26 mouse cellular contexts compared by ENCODE assay signal in genomic region chr19:21107275-21107674, GRCm38 (mm10).
DNase-seq lines count a peak whose midpoint lies in the region; ATAC-seq and TF ChIP-seq lines count a peak whose summit lies in the region.
"Had no signal": no experiment of that assay in that cellular context is flagged by ENCODE, and none has a peak within 500 bp of the region (broad histone marks: within the 10 kb centered on the region; RNA-seq: fewer than 3 reads in every experiment).

No protein-coding gene starts in this region.

- H3K4me2 ChIP-seq in kidney, embryonic 15.5 days = no peak overlapping the region
- H3K4me2 ChIP-seq in liver, postnatal 0 days (ENCODE audit: low read depth, low read length) = peak overlapping the region; percentile 53
- H3K4me2 ChIP-seq in liver, embryonic 12.5 days = no peak overlapping the region
- peak overlapping the region; percentile 19; the same call in 1 of the 2 replicates for H3K4me2 ChIP-seq in stomach, embryonic 15.5 days
- H3K4me2 ChIP-seq: embryonic facial prominence, embryonic 12.5 days; forebrain, embryonic 15.5 days; heart, embryonic 15.5 days; limb, embryonic 12.5 days; neural tube, embryonic 15.5 days had no signal

- no peak for TF ChIP-seq CTCF in liver, postnatal 0 days (IDR thresholded peaks at IDR 0.05; ENCODE audit: low read depth)

- no peaks in the 10 kb centered on the region for H3K36me3 ChIP-seq in kidney, embryonic 15.5 days
- H3K36me3 ChIP-seq in liver, postnatal 0 days (replicated peaks; ENCODE audit: insufficient read depth, low read length) = no peaks in the 10 kb centered on the region
- H3K36me3 ChIP-seq in liver, embryonic 12.5 days = no peaks in the 10 kb centered on the region
- no peaks in the 10 kb centered on the region for H3K36me3 ChIP-seq in stomach, embryonic 15.5 days
- H3K36me3 ChIP-seq: embryonic facial prominence, embryonic 12.5 days; forebrain, embryonic 15.5 days; heart, embryonic 10.5 days; heart, embryonic 15.5 days; limb, embryonic 12.5 days; liver, embryonic 13.5 days; neural tube, embryonic 15.5 days had no signal

- H3K9me3 ChIP-seq in kidney, embryonic 15.5 days (replicated peaks) = no peaks in the 10 kb centered on the region
- H3K9me3 ChIP-seq in liver, postnatal 0 days (ENCODE audit: low read length) = no peaks in the 10 kb centered on the region
- no peaks in the 10 kb centered on the region for H3K9me3 ChIP-seq in liver, embryonic 12.5 days (replicated peaks)
- no peaks in the 10 kb centered on the region for H3K9me3 ChIP-seq in stomach, embryonic 15.5 days
- H3K9me3 ChIP-seq: embryonic facial prominence, embryonic 12.5 days; forebrain, embryonic 15.5 days; heart, embryonic 10.5 days; heart, embryonic 15.5 days; limb, embryonic 12.5 days; liver, embryonic 13.5 days; neural tube, embryonic 15.5 days had no signal

- no peak for DNase-seq in kidney, postnatal 25 days
- DNase-seq in liver, postnatal 0 days = no peak
- DNase-seq in ovary, postnatal 36 days (ENCODE audit: low spot score) = no peak
- DNase-seq: cerebellum, adult 11 months; cerebellum, adult 9-11 months; embryo, embryonic 11 days; gastrocnemius, postnatal 25 days; heart, adult 11 months; liver, embryonic 13.5 days; lung, postnatal 10 days; midbrain, embryonic 14.5 days; thymus, postnatal 14 days had no signal

- H3K27me3 ChIP-seq in kidney, embryonic 15.5 days = no peaks in the 10 kb centered on the region
- H3K27me3 ChIP-seq in liver, postnatal 0 days (ENCODE audit: insufficient read depth, low read length) = no peaks in the 10 kb centered on the region
- H3K27me3 ChIP-seq in liver, embryonic 12.5 days (replicated peaks) = no peaks in the 10 kb centered on the region
- H3K27me3 ChIP-seq in stomach, embryonic 15.5 days (replicated peaks) = no peaks in the 10 kb centered on the region
- H3K27me3 ChIP-seq: embryonic facial prominence, embryonic 12.5 days; forebrain, embryonic 15.5 days; heart, embryonic 15.5 days; limb, embryonic 12.5 days; liver, embryonic 13.5 days; neural tube, embryonic 15.5 days; Patski had no signal

- H3K9ac ChIP-seq in kidney, embryonic 15.5 days = no peak overlapping the region
- H3K9ac ChIP-seq in liver, postnatal 0 days (replicated peaks) = no peak overlapping the region
- no peak overlapping the region for H3K9ac ChIP-seq in liver, embryonic 12.5 days
- H3K9ac ChIP-seq in stomach, embryonic 15.5 days = no peak overlapping the region
- H3K9ac ChIP-seq: embryonic facial prominence, embryonic 12.5 days; forebrain, embryonic 15.5 days; heart, embryonic 15.5 days; limb, embryonic 12.5 days; liver, embryonic 13.5 days; neural tube, embryonic 15.5 days had no signal

- 54% methylated on average over 4 of the region's 4 CpGs for WGBS in kidney, embryonic 15.5 days
- WGBS in liver, postnatal 0 days (ENCODE audit: insufficient replicate concordance) = 54% methylated on average over 4 of the region's 4 CpGs
- 68% methylated on average over 4 of the region's 4 CpGs for WGBS in liver, embryonic 12.5 days (ENCODE audit: insufficient replicate concordance)
- 44% methylated on average over 4 of the region's 4 CpGs for WGBS in stomach, embryonic 15.5 days

- 0 out of 2 replicates have a peak overlapping the region, but pooled peaks have one; percentile 38 for H3K27ac ChIP-seq in kidney, embryonic 15.5 days
- H3K27ac ChIP-seq in liver, postnatal 0 days (ENCODE audit: low read depth) = no peak overlapping the region; the same call in 1 of the 2 replicates
- H3K27ac ChIP-seq in liver, embryonic 12.5 days = no peak overlapping the region
- 0 out of 2 replicates have a peak overlapping the region, but pooled peaks have one; percentile 26 for H3K27ac ChIP-seq in stomach, embryonic 15.5 days
- H3K27ac ChIP-seq: embryonic facial prominence, embryonic 12.5 days; forebrain, embryonic 15.5 days; heart, embryonic 10.5 days; heart, embryonic 15.5 days; layer of hippocampus, adult 2 months; left cerebral cortex, adult 2 months; liver, embryonic 13.5 days; neural tube, embryonic 15.5 days had no signal

- ATAC-seq in kidney, embryonic 15.5 days (replicated peaks; ENCODE audit: low FRiP score) = 0 out of 2 replicates have a peak, but pooled peaks have one; percentile 22
- no peak; the same call in 1 of the 2 replicates for ATAC-seq in liver, postnatal 0 days
- no peak for ATAC-seq in liver, embryonic 12.5 days
- no peak for ATAC-seq in stomach, embryonic 15.5 days (ENCODE audit: insufficient read depth, low FRiP score, low read depth)
- no peak for ATAC-seq in cerebellum, adult (ENCODE audit: insufficient number of reproducible peaks, low FRiP score, low TSS enrichment)
- ATAC-seq: forebrain, embryonic 15.5 days; hindbrain, embryonic 16.5 days had no signal

- no peak for TF ChIP-seq EP300 in liver, postnatal 0 days (IDR thresholded peaks at IDR 0.05; ENCODE audit: low read depth)

- no peak overlapping the region for H3K4me3 ChIP-seq in kidney, embryonic 15.5 days (replicated peaks)
- no peak overlapping the region for H3K4me3 ChIP-seq in liver, postnatal 0 days (ENCODE audit: low read depth, low read length)
- H3K4me3 ChIP-seq in liver, embryonic 12.5 days = no peak overlapping the region
- no peak overlapping the region for H3K4me3 ChIP-seq in stomach, embryonic 15.5 days (replicated peaks)
- H3K4me3 ChIP-seq: embryonic facial prominence, embryonic 12.5 days; forebrain, embryonic 15.5 days; heart, embryonic 10.5 days; heart, embryonic 15.5 days; layer of hippocampus, adult 2 months; left cerebral cortex, adult 2 months; limb, embryonic 12.5 days; liver, embryonic 13.5 days; neural tube, embryonic 15.5 days had no signal

- H3K4me1 ChIP-seq in kidney, embryonic 15.5 days = peaks cover 30% of the 10 kb centered on the region
- H3K4me1 ChIP-seq in liver, postnatal 0 days (ENCODE audit: insufficient read depth) = peaks cover 17% of the 10 kb centered on the region
- H3K4me1 ChIP-seq in liver, embryonic 12.5 days = peaks cover 10% of the 10 kb centered on the region
- 0 out of 2 replicates have a peak, but pooled peaks cover 3% of the 10 kb centered on the region for H3K4me1 ChIP-seq in stomach, embryonic 15.5 days
- H3K4me1 ChIP-seq: neural tube, embryonic 15.5 days had no signal

Comparison
In these comparisons a context has a peak if more than half of its experiments do, and no peak if none do; other contexts are left out.
1. H3K4me2 ChIP-seq: peak in liver, postnatal 0 days (single experiment) and stomach, embryonic 15.5 days (single experiment); none in kidney, embryonic 15.5 days (single experiment) and liver, embryonic 12.5 days (single experiment).
2. H3K27ac ChIP-seq: peak in kidney, embryonic 15.5 days (single experiment) and stomach, embryonic 15.5 days (single experiment); none in liver, postnatal 0 days (single experiment) and liver, embryonic 12.5 days (single experiment).